Mouse (Mus musculus): ENCODE measurements around the gene Ttc38. TPM values are rescaled to one million over a fixed set of nuclear protein-coding genes. Genes with fewer than 3 reads are reported as not detected.

Gene Ttc38
- polyA plus RNA-seq, 1 experiment from 2014 or later = 7.4 TPM

DNA sequence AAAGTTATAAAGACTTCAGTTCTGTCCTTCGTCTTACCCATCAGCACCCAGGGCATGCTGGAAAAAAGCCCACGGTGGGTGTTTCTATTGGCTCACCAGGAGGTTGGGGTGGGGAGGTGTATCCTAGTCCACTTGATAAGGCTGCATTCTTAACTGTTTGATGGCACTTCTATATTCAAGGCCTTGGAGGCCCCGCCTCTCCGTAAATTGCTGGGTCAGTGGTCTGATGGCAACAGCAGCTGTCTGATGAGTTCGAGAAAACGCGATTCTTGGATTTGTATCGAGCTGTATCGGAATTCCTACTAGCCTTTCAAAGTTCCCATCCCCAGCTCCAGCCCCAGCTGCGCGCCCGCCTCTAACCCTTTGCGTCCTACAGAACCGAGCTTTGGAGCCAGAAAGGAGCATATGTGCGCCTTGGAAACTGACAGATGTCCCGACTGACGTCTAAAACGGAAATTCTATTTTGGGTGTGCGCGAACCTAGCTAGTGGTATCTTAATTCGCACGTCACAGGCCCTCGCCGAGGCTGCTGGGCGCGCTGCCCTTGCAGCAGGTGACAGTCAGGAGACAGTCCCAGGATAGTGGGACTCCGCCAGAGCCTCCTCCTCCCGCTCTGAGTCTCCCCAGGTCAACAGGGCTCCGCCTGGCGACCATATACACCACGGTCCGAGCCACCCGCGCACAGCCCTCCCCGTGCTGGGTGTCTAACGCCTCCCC, 21.1 kb upstream of the Ttc38 start:
- H3K27me3 ChIP-seq (replicated peaks; ENCODE audit: control insufficient read depth, insufficient read depth, low read length) = no peaks in the 10 kb centered on the region
- H3K4me1 ChIP-seq (replicated peaks; ENCODE audit: control insufficient read depth, insufficient read depth, low read length) = peaks cover 14% of the 10 kb centered on the region
- 4% methylated on average over 36 of the region's 36 CpGs for WGBS
- H3K27ac ChIP-seq (ENCODE audit: low read depth, low read length) = peak overlapping the region; percentile 86
- peak; percentile 44 for DNase-seq (ENCODE audit: low spot score)
- ATAC-seq (replicated peaks; ENCODE audit: low FRiP score) = peak; percentile 84
- H3K9me3 ChIP-seq (ENCODE audit: control insufficient read depth, low read length) = no peaks in the 10 kb centered on the region
- peak overlapping the region; percentile 85 for H3K4me3 ChIP-seq (ENCODE audit: low read depth, low read length)
- no peaks in the 10 kb centered on the region for H3K36me3 ChIP-seq (ENCODE audit: control insufficient read depth, insufficient read depth, low read length)
- peak overlapping the region; percentile 89 for H3K9ac ChIP-seq (ENCODE audit: low read depth, low read length)
- H3K4me2 ChIP-seq = peak overlapping the region; percentile 67

GRCm38 (mm10) chr15:85811535-85812277, 20.4 kb upstream of the Ttc38 start, which contains the start of gene Cdpf1:
Cdpf1 (minus strand) TSS chr15:85811697.
- Histone ChIP-seq H3K27me3 (replicated peaks; ENCODE audit: control insufficient read depth, insufficient read depth, low read length) (no peaks in the 10 kb centered on the region), H3K27ac (ENCODE audit: low read depth, low read length) (peak within 1 kb of the TSS; percentile 86), H3K9ac (ENCODE audit: low read depth, low read length) (peak within 1 kb of the TSS; percentile 89), H3K4me3 (ENCODE audit: low read depth, low read length) (peak within 1 kb of the TSS; percentile 85), H3K36me3 (ENCODE audit: control insufficient read depth, insufficient read depth, low read length) (no peaks in the 10 kb centered on the region), H3K4me1 (replicated peaks; ENCODE audit: control insufficient read depth, insufficient read depth, low read length) (peaks cover 14% of the 10 kb centered on the region), H3K9me3 (ENCODE audit: control insufficient read depth, low read length) (no peaks in the 10 kb centered on the region), H3K4me2 (peak within 1 kb of the TSS; percentile 67)
- DNase-seq (ENCODE audit: low spot score) (peak; percentile 97), ATAC-seq (replicated peaks; ENCODE audit: low FRiP score) (peak; percentile 94)
- WGBS = 3% methylated on average over 36 of the region's 36 CpGs

GRCm38 (mm10) chr15:85813428-85813827, 18.7 kb upstream of the Ttc38 start:
- H3K9me3 ChIP-seq (ENCODE audit: control insufficient read depth, low read length) = no peaks in the 10 kb centered on the region; the same call in 1 of the 2 replicates
- no peak overlapping the region for H3K27ac ChIP-seq (ENCODE audit: low read depth, low read length)
- 54% methylated on average over 10 of the region's 10 CpGs for WGBS
- H3K4me1 ChIP-seq (replicated peaks; ENCODE audit: control insufficient read depth, insufficient read depth, low read length) = peaks cover 14% of the 10 kb centered on the region
- peak overlapping the region; percentile 16; the same call in 1 of the 2 replicates for H3K4me2 ChIP-seq
- no peak for DNase-seq (ENCODE audit: low spot score)
- 0 out of 2 replicates have a peak overlapping the region, but pooled peaks have one; percentile 22 for H3K9ac ChIP-seq (ENCODE audit: low read depth, low read length)
- H3K27me3 ChIP-seq (replicated peaks; ENCODE audit: control insufficient read depth, insufficient read depth, low read length) = no peaks in the 10 kb centered on the region
- no peak for ATAC-seq (replicated peaks; ENCODE audit: low FRiP score)
- H3K36me3 ChIP-seq (ENCODE audit: control insufficient read depth, insufficient read depth, low read length) = no peaks in the 10 kb centered on the region
- H3K4me3 ChIP-seq (ENCODE audit: low read depth, low read length) = no peak overlapping the region

DNA sequence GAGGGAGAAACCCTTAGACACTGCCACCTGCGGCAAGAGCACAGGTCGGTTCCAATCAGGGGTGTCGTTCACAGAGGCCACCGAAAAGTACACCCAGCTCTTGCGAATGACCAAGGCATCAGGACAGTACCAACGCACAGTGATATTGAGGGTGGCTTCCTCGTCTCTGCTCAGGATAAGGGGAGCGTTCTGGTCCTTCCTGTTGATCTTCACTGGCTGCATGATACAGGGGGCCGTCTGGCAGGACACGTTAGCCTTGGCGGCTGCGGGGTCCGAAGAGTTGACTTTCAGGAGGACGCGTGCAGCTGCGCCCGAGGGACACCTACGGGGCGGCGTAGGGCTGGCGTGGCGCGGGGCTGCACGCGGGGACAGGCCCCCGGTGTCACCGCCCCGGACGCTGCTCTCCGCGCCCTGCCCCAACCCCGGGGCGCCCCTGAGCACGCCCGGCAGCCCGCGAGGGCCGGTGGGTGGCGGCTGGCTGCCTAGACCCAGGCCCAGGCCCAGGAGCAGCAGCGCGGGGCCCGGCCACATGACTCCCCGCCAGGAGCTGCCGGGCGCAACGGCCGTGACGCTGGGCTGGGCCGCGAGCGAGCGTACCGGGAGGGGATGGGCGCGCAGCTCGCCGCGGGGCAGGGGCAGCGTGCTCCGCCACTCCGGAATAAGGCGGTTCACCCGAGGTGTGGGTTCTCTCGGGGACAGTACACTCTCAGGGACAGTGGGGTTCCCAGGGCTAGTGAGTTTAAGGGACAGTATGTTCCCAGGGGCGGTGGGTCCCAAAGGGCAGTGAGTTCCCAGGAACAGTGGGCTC, 10.7 kb upstream of the Ttc38 start, which contains the start of gene Pkdrej:
Gene Pkdrej (minus strand): TSS at position 532 of the 808 bp plus-strand sequence.
- H3K27me3 ChIP-seq (replicated peaks; ENCODE audit: control insufficient read depth, insufficient read depth, low read length) = peaks cover 37% of the 10 kb centered on the region
- DNase-seq (ENCODE audit: low spot score) = peak; percentile 50
- WGBS = 2% methylated on average over 64 of the region's 65 CpGs

GRCm38 (mm10) chr15:85822011-85822359, 10.1 kb upstream of the Ttc38 start:
- peak overlapping the region; percentile 92 for H3K4me2 ChIP-seq
- ATAC-seq (replicated peaks; ENCODE audit: low FRiP score) = 0 out of 2 replicates have a peak, but pooled peaks have one; percentile 50
- peak; percentile 41 for DNase-seq (ENCODE audit: low spot score)

More for the DNA sequence above, 10.7 kb upstream of the Ttc38 start, which contains the start of gene Pkdrej:
- no peaks in the 10 kb centered on the region for H3K36me3 ChIP-seq (ENCODE audit: control insufficient read depth, insufficient read depth, low read length)
- H3K4me2 ChIP-seq = peak within 1 kb of the TSS; percentile 92
- H3K27ac ChIP-seq (ENCODE audit: low read depth, low read length) = 0 out of 2 replicates have a peak within 1 kb of the TSS, but pooled peaks have one; percentile 13
- H3K4me1 ChIP-seq (replicated peaks; ENCODE audit: control insufficient read depth, insufficient read depth, low read length) = 0 out of 2 replicates have a peak, but pooled peaks cover 8% of the 10 kb centered on the region
- H3K9me3 ChIP-seq (ENCODE audit: control insufficient read depth, low read length) = no peaks in the 10 kb centered on the region; the same call in 1 of the 2 replicates
- H3K4me3 ChIP-seq (ENCODE audit: low read depth, low read length) = peak within 1 kb of the TSS; percentile 59
- ATAC-seq (replicated peaks; ENCODE audit: low FRiP score) = peak; percentile 73
- peak within 1 kb of the TSS; percentile 72 for H3K9ac ChIP-seq (ENCODE audit: low read depth, low read length)

GRCm38 (mm10) chr15:85826676-85827075, 5.4 kb upstream of the Ttc38 start:
- H3K27me3 ChIP-seq (replicated peaks; ENCODE audit: control insufficient read depth, insufficient read depth, low read length) = peaks cover 16% of the 10 kb centered on the region
- H3K9ac ChIP-seq (ENCODE audit: low read depth, low read length) = no peak overlapping the region
- no peaks in the 10 kb centered on the region for H3K36me3 ChIP-seq (ENCODE audit: control insufficient read depth, insufficient read depth, low read length)
- ATAC-seq (replicated peaks; ENCODE audit: low FRiP score) = peak; percentile 84
- peaks cover 11% of the 10 kb centered on the region for H3K4me1 ChIP-seq (replicated peaks; ENCODE audit: control insufficient read depth, insufficient read depth, low read length)
- H3K4me2 ChIP-seq = peak overlapping the region; percentile 19; the same call in 1 of the 2 replicates
- H3K9me3 ChIP-seq (ENCODE audit: control insufficient read depth, low read length) = no peaks in the 10 kb centered on the region
- 34% methylated on average over 5 of the region's 5 CpGs for WGBS
- no peak overlapping the region for H3K4me3 ChIP-seq (ENCODE audit: low read depth, low read length)
- 0 out of 2 replicates have a peak overlapping the region, but pooled peaks have one; percentile 47 for H3K27ac ChIP-seq (ENCODE audit: low read depth, low read length)
- DNase-seq (ENCODE audit: low spot score) = no peak

More at GRCm38 (mm10) chr15:85822011-85822359, 10.1 kb upstream of the Ttc38 start:
- Histone ChIP-seq H3K4me1 (replicated peaks; ENCODE audit: control insufficient read depth, insufficient read depth, low read length) (peaks cover 11% of the 10 kb centered on the region), H3K36me3 (ENCODE audit: control insufficient read depth, insufficient read depth, low read length) (no peaks in the 10 kb centered on the region), H3K4me3 (ENCODE audit: low read depth, low read length) (peak overlapping the region; percentile 59), H3K27ac (ENCODE audit: low read depth, low read length) (no peak overlapping the region), H3K9ac (ENCODE audit: low read depth, low read length) (peak overlapping the region; percentile 72; the same call in 1 of the 2 replicates), H3K9me3 (ENCODE audit: control insufficient read depth, low read length) (no peaks in the 10 kb centered on the region; the same call in 1 of the 2 replicates), H3K27me3 (replicated peaks; ENCODE audit: control insufficient read depth, insufficient read depth, low read length) (peaks cover 37% of the 10 kb centered on the region)
- WGBS = 11% methylated on average over 4 of the region's 4 CpGs

GRCm38 (mm10) chr15:85828071-85828470, 4.0 kb upstream of the Ttc38 start:
- H3K27me3 ChIP-seq (replicated peaks; ENCODE audit: control insufficient read depth, insufficient read depth, low read length) = peaks cover 6% of the 10 kb centered on the region
- H3K9ac ChIP-seq (ENCODE audit: low read depth, low read length) = no peak overlapping the region
- WGBS = 75% methylated on average over 4 of the region's 4 CpGs
- H3K4me2 ChIP-seq = no peak overlapping the region
- no peaks in the 10 kb centered on the region for H3K9me3 ChIP-seq (ENCODE audit: control insufficient read depth, low read length)
- H3K4me1 ChIP-seq (replicated peaks; ENCODE audit: control insufficient read depth, insufficient read depth, low read length) = peaks cover 15% of the 10 kb centered on the region
- DNase-seq (ENCODE audit: low spot score) (no peak), ATAC-seq (replicated peaks; ENCODE audit: low FRiP score) (no peak)
- no peaks in the 10 kb centered on the region for H3K36me3 ChIP-seq (ENCODE audit: control insufficient read depth, insufficient read depth, low read length)
- no peak overlapping the region for H3K4me3 ChIP-seq (ENCODE audit: low read depth, low read length)
- no peak overlapping the region for H3K27ac ChIP-seq (ENCODE audit: low read depth, low read length)

DNA sequence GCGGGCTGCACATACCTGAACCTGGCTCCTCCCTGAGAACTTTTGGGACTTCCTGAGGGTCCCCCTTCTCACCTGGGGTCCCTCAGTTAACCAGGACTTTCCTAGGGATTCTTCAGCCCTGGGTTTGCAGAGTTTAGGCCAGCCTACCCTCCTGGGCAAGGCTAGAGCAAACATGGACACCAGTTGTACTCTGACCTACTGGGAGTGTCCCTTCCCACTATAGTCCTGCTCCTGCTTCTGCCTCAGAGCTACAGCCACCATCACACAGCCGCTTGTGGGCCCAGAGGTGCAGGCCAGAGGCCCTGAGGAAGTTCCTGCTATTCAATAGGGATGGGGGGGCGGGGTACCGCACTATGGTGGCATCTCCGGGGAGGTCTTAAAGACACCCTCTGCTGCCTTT, 2.6 kb upstream of the Ttc38 start:
- 64% methylated on average over 5 of the region's 5 CpGs for WGBS

More for the DNA sequence above, 2.6 kb upstream of the Ttc38 start:
- Histone ChIP-seq H3K4me3 (ENCODE audit: low read depth, low read length) (no peak overlapping the region), H3K4me1 (replicated peaks; ENCODE audit: control insufficient read depth, insufficient read depth, low read length) (peaks cover 15% of the 10 kb centered on the region), H3K9ac (ENCODE audit: low read depth, low read length) (no peak overlapping the region), H3K4me2 (no peak overlapping the region), H3K27ac (ENCODE audit: low read depth, low read length) (peak overlapping the region; percentile 2; the same call in 1 of the 2 replicates), H3K27me3 (replicated peaks; ENCODE audit: control insufficient read depth, insufficient read depth, low read length) (no peaks in the 10 kb centered on the region), H3K36me3 (ENCODE audit: control insufficient read depth, insufficient read depth, low read length) (no peaks in the 10 kb centered on the region), H3K9me3 (ENCODE audit: control insufficient read depth, low read length) (no peaks in the 10 kb centered on the region)
- ATAC-seq (replicated peaks; ENCODE audit: low FRiP score) = no peak
- DNase-seq (ENCODE audit: low spot score) = no peak
